Mouse (Mus musculus): ENCODE results near the gene Qk. TPM values are rescaled to one million over a fixed set of nuclear protein-coding genes. Genes with fewer than 3 reads are reported as not detected.

The Qk gene
- polyA plus RNA-seq, 1 experiment from 2014 or later, result 37.3 TPM

- no peak overlapping the region for H3K9ac ChIP-seq (replicated peaks; ENCODE audit: low read depth, low read length)
- H3K27ac ChIP-seq (ENCODE audit: low read length), result no peak overlapping the region
- WGBS, result 37% methylated on average over 4 of the region's 4 CpGs
- no peaks in the 10 kb centered on the region for H3K9me3 ChIP-seq (ENCODE audit: control insufficient read depth, low read depth, low read length)
- no peak; the same call in 1 of the 2 replicates for ATAC-seq (ENCODE audit: insufficient number of reproducible peaks, insufficient read depth, low FRiP score, low read depth)
- H3K4me3 ChIP-seq (ENCODE audit: low read depth, low read length), result no peak overlapping the region
- H3K4me2 ChIP-seq (replicated peaks; ENCODE audit: low read depth, low read length), result no peak overlapping the region
- no peaks in the 10 kb centered on the region for H3K36me3 ChIP-seq (ENCODE audit: control insufficient read depth, insufficient read depth, low read length)
- no peaks in the 10 kb centered on the region for H3K27me3 ChIP-seq (ENCODE audit: control insufficient read depth, insufficient read depth, low read length)
- peaks cover 7% of the 10 kb centered on the region; the same call in 1 of the 2 replicates for H3K4me1 ChIP-seq (ENCODE audit: control insufficient read depth, insufficient read depth, low read length)
Observed at GRCm38 (mm10) chr17:10309135-10309623, 10.5 kb downstream of the Qk start.

GRCm38 (mm10) chr17:10306424-10306823 lies 13.2 kb downstream of the Qk start:
- 69% methylated on average over 2 of the region's 2 CpGs for WGBS
- peaks cover 5% of the 10 kb centered on the region; the same call in 1 of the 2 replicates for H3K4me1 ChIP-seq (ENCODE audit: control insufficient read depth, insufficient read depth, low read length)
- H3K4me2 ChIP-seq (replicated peaks; ENCODE audit: low read depth, low read length), result no peak overlapping the region
- H3K9ac ChIP-seq (replicated peaks; ENCODE audit: low read depth, low read length), result no peak overlapping the region
- H3K36me3 ChIP-seq (ENCODE audit: control insufficient read depth, insufficient read depth, low read length), result no peaks in the 10 kb centered on the region
- H3K27me3 ChIP-seq (ENCODE audit: control insufficient read depth, insufficient read depth, low read length), result no peaks in the 10 kb centered on the region
- H3K4me3 ChIP-seq (ENCODE audit: low read depth, low read length), result no peak overlapping the region
- no peak overlapping the region for H3K27ac ChIP-seq (ENCODE audit: low read length)
- ATAC-seq (ENCODE audit: insufficient number of reproducible peaks, insufficient read depth, low FRiP score, low read depth), result no peak
- no peaks in the 10 kb centered on the region for H3K9me3 ChIP-seq (ENCODE audit: control insufficient read depth, low read depth, low read length)

GRCm38 (mm10) chr17:10304001-10304400 lies 15.7 kb downstream of the Qk start:
- no peak overlapping the region for H3K4me2 ChIP-seq (replicated peaks; ENCODE audit: low read depth, low read length)
- peaks cover 5% of the 10 kb centered on the region; the same call in 1 of the 2 replicates for H3K4me1 ChIP-seq (ENCODE audit: control insufficient read depth, insufficient read depth, low read length)
- no peak overlapping the region for H3K9ac ChIP-seq (replicated peaks; ENCODE audit: low read depth, low read length)
- no peak for ATAC-seq (ENCODE audit: insufficient number of reproducible peaks, insufficient read depth, low FRiP score, low read depth)
- H3K36me3 ChIP-seq (ENCODE audit: control insufficient read depth, insufficient read depth, low read length), result no peaks in the 10 kb centered on the region
- no peaks in the 10 kb centered on the region for H3K9me3 ChIP-seq (ENCODE audit: control insufficient read depth, low read depth, low read length)
- H3K27me3 ChIP-seq (ENCODE audit: control insufficient read depth, insufficient read depth, low read length), result no peaks in the 10 kb centered on the region
- no peak overlapping the region for H3K27ac ChIP-seq (ENCODE audit: low read length)
- H3K4me3 ChIP-seq (ENCODE audit: low read depth, low read length), result no peak overlapping the region

- H3K4me2 ChIP-seq (replicated peaks; ENCODE audit: low read depth, low read length), result no peak overlapping the region
- WGBS, result 32% methylated on average over 4 of the region's 4 CpGs
Observed at GRCm38 (mm10) chr17:10300968-10301795, 18.5 kb downstream of the Qk start.

GRCm38 (mm10) chr17:10299396-10299795 lies 20.3 kb downstream of the Qk start:
- WGBS, result 76% methylated on average over 1 of the region's 1 CpGs
- H3K9ac ChIP-seq (replicated peaks; ENCODE audit: low read depth, low read length), result no peak overlapping the region
- no peaks in the 10 kb centered on the region for H3K27me3 ChIP-seq (ENCODE audit: control insufficient read depth, insufficient read depth, low read length)
- no peaks in the 10 kb centered on the region for H3K9me3 ChIP-seq (ENCODE audit: control insufficient read depth, low read depth, low read length)
- H3K4me2 ChIP-seq (replicated peaks; ENCODE audit: low read depth, low read length), result no peak overlapping the region
- ATAC-seq (ENCODE audit: insufficient number of reproducible peaks, insufficient read depth, low FRiP score, low read depth), result no peak
- H3K4me1 ChIP-seq (ENCODE audit: control insufficient read depth, insufficient read depth, low read length), result peaks cover 4% of the 10 kb centered on the region; the same call in 1 of the 2 replicates
- H3K36me3 ChIP-seq (ENCODE audit: control insufficient read depth, insufficient read depth, low read length), result no peaks in the 10 kb centered on the region
- no peak overlapping the region for H3K4me3 ChIP-seq (ENCODE audit: low read depth, low read length)
- no peak overlapping the region for H3K27ac ChIP-seq (ENCODE audit: low read length)

More at GRCm38 (mm10) chr17:10300968-10301795, 18.5 kb downstream of the Qk start:
- ATAC-seq (ENCODE audit: insufficient number of reproducible peaks, insufficient read depth, low FRiP score, low read depth), result no peak
- no peak overlapping the region for H3K27ac ChIP-seq (ENCODE audit: low read length)
- no peaks in the 10 kb centered on the region for H3K9me3 ChIP-seq (ENCODE audit: control insufficient read depth, low read depth, low read length)
- H3K9ac ChIP-seq (replicated peaks; ENCODE audit: low read depth, low read length), result no peak overlapping the region
- H3K4me1 ChIP-seq (ENCODE audit: control insufficient read depth, insufficient read depth, low read length), result peaks cover 4% of the 10 kb centered on the region; the same call in 1 of the 2 replicates
- no peaks in the 10 kb centered on the region for H3K27me3 ChIP-seq (ENCODE audit: control insufficient read depth, insufficient read depth, low read length)
- no peak overlapping the region for H3K4me3 ChIP-seq (ENCODE audit: low read depth, low read length)
- H3K36me3 ChIP-seq (ENCODE audit: control insufficient read depth, insufficient read depth, low read length), result no peaks in the 10 kb centered on the region

- Histone ChIP-seq H3K36me3 (ENCODE audit: control insufficient read depth, insufficient read depth, low read length) (no peaks in the 10 kb centered on the region), H3K9ac (replicated peaks; ENCODE audit: low read depth, low read length) (no peak overlapping the region), H3K4me1 (ENCODE audit: control insufficient read depth, insufficient read depth, low read length) (0 out of 2 replicates have a peak, but pooled peaks cover 3% of the 10 kb centered on the region), H3K9me3 (ENCODE audit: control insufficient read depth, low read depth, low read length) (no peaks in the 10 kb centered on the region), H3K27me3 (ENCODE audit: control insufficient read depth, insufficient read depth, low read length) (no peaks in the 10 kb centered on the region), H3K4me3 (ENCODE audit: low read depth, low read length) (no peak overlapping the region), H3K4me2 (replicated peaks; ENCODE audit: low read depth, low read length) (no peak overlapping the region), H3K27ac (ENCODE audit: low read length) (no peak overlapping the region)
- no peak for ATAC-seq (ENCODE audit: insufficient number of reproducible peaks, insufficient read depth, low FRiP score, low read depth)
- 59% methylated on average over 2 of the region's 2 CpGs for WGBS
Observed at GRCm38 (mm10) chr17:10292520-10292919, 27.1 kb downstream of the Qk start.

GRCm38 (mm10) chr17:10284772-10285171 lies 34.9 kb downstream of the Qk start:
- H3K9ac ChIP-seq (replicated peaks; ENCODE audit: low read depth, low read length), result no peak overlapping the region
- no peaks in the 10 kb centered on the region for H3K4me1 ChIP-seq (ENCODE audit: control insufficient read depth, insufficient read depth, low read length)
- no peak overlapping the region for H3K4me3 ChIP-seq (ENCODE audit: low read depth, low read length)
- H3K27me3 ChIP-seq (ENCODE audit: control insufficient read depth, insufficient read depth, low read length), result no peaks in the 10 kb centered on the region
- H3K36me3 ChIP-seq (ENCODE audit: control insufficient read depth, insufficient read depth, low read length), result peaks cover 7% of the 10 kb centered on the region; the same call in 1 of the 2 replicates
- 75% methylated on average over 2 of the region's 2 CpGs for WGBS
- ATAC-seq (ENCODE audit: insufficient number of reproducible peaks, insufficient read depth, low FRiP score, low read depth), result no peak
- H3K27ac ChIP-seq (ENCODE audit: low read length), result no peak overlapping the region
- no peak overlapping the region for H3K4me2 ChIP-seq (replicated peaks; ENCODE audit: low read depth, low read length)
- H3K9me3 ChIP-seq (ENCODE audit: control insufficient read depth, low read depth, low read length), result no peaks in the 10 kb centered on the region

GRCm38 (mm10) chr17:10279532-10279931 lies 40.1 kb downstream of the Qk start:
- Histone ChIP-seq H3K4me2 (replicated peaks; ENCODE audit: low read depth, low read length) (no peak overlapping the region), H3K36me3 (ENCODE audit: control insufficient read depth, insufficient read depth, low read length) (peaks cover 7% of the 10 kb centered on the region; the same call in 1 of the 2 replicates), H3K4me1 (ENCODE audit: control insufficient read depth, insufficient read depth, low read length) (no peaks in the 10 kb centered on the region), H3K4me3 (ENCODE audit: low read depth, low read length) (no peak overlapping the region), H3K9me3 (ENCODE audit: control insufficient read depth, low read depth, low read length) (no peaks in the 10 kb centered on the region), H3K9ac (replicated peaks; ENCODE audit: low read depth, low read length) (no peak overlapping the region), H3K27me3 (ENCODE audit: control insufficient read depth, insufficient read depth, low read length) (no peaks in the 10 kb centered on the region), H3K27ac (ENCODE audit: low read length) (no peak overlapping the region)
- WGBS, result 94% methylated on average over 2 of the region's 2 CpGs
- ATAC-seq (ENCODE audit: insufficient number of reproducible peaks, insufficient read depth, low FRiP score, low read depth), result no peak

All from stomach, embryonic 14.5 days (tissue).